9 mouse cellular contexts compared by ENCODE assay signal in genomic region chr5:111179651-111180050, GRCm38 (mm10).
DNase-seq lines count a peak whose midpoint lies in the region; ATAC-seq and TF ChIP-seq lines count a peak whose summit lies in the region.
"Had no signal": no experiment of that assay in that cellular context is flagged by ENCODE, and none has a peak within 500 bp of the region (broad histone marks: within the 10 kb centered on the region; RNA-seq: fewer than 3 reads in every experiment).

No protein-coding gene starts in this region.

- H3K9ac ChIP-seq in heart, postnatal 0 days (replicated peaks; ENCODE audit: low read depth, low read length), result no peak overlapping the region
- no peak overlapping the region for H3K9ac ChIP-seq in hindbrain, embryonic 12.5 days
- H3K9ac ChIP-seq in midbrain, embryonic 13.5 days (replicated peaks), result peak overlapping the region; percentile 50

- TF ChIP-seq EP300 in heart, postnatal 0 days (IDR thresholded peaks at IDR 0.05; ENCODE audit: low read depth), result no peak

- TF ChIP-seq CTCF in heart, postnatal 0 days (IDR thresholded peaks at IDR 0.05; ENCODE audit: low read depth), result no peak

- no peak overlapping the region for H3K4me3 ChIP-seq in heart, postnatal 0 days (ENCODE audit: low read depth, low read length)
- H3K4me3 ChIP-seq in hindbrain, embryonic 12.5 days, result no peak overlapping the region
- H3K4me3 ChIP-seq in midbrain, embryonic 13.5 days (replicated peaks), result no peak overlapping the region

- H3K4me2 ChIP-seq in heart, postnatal 0 days (ENCODE audit: low read depth, low read length), result no peak overlapping the region
- no peak overlapping the region for H3K4me2 ChIP-seq in hindbrain, embryonic 12.5 days (replicated peaks)
- H3K4me2 ChIP-seq in midbrain, embryonic 13.5 days (replicated peaks), result no peak overlapping the region

- H3K4me1 ChIP-seq in heart, postnatal 0 days (ENCODE audit: control insufficient read depth, insufficient read depth), result 0 out of 2 replicates have a peak, but pooled peaks cover 3% of the 10 kb centered on the region
- H3K4me1 ChIP-seq in hindbrain, embryonic 12.5 days, result peaks cover 81% of the 10 kb centered on the region
- H3K4me1 ChIP-seq in midbrain, embryonic 13.5 days (replicated peaks), result peaks cover 82% of the 10 kb centered on the region

- H3K27ac ChIP-seq in heart, postnatal 0 days (ENCODE audit: low read depth), result peak overlapping the region; percentile 1; the same call in 1 of the 2 replicates
- H3K27ac ChIP-seq in hindbrain, embryonic 12.5 days, result peak overlapping the region; percentile 83
- peak overlapping the region; percentile 88 for H3K27ac ChIP-seq in midbrain, embryonic 13.5 days

- no peak for ATAC-seq in heart, postnatal 0 days (ENCODE audit: insufficient read depth, low read depth)
- ATAC-seq in hindbrain, embryonic 12.5 days (ENCODE audit: low FRiP score), result no peak
- ATAC-seq in midbrain, embryonic 13.5 days, result no peak

- H3K27me3 ChIP-seq in heart, postnatal 0 days (ENCODE audit: control insufficient read depth, insufficient read depth, low read length), result no peaks in the 10 kb centered on the region
- no peaks in the 10 kb centered on the region for H3K27me3 ChIP-seq in hindbrain, embryonic 12.5 days
- H3K27me3 ChIP-seq in midbrain, embryonic 13.5 days, result no peaks in the 10 kb centered on the region

- H3K9me3 ChIP-seq in heart, postnatal 0 days (replicated peaks; ENCODE audit: control insufficient read depth, low read length), result no peaks in the 10 kb centered on the region
- H3K9me3 ChIP-seq in hindbrain, embryonic 12.5 days (replicated peaks), result no peaks in the 10 kb centered on the region
- no peaks in the 10 kb centered on the region for H3K9me3 ChIP-seq in midbrain, embryonic 13.5 days

- 64% methylated on average over 7 of the region's 7 CpGs for WGBS in heart, postnatal 0 days
- 50% methylated on average over 7 of the region's 7 CpGs for whole genome bisulfite sequencing in hindbrain, embryonic 12.5 days
- 57% methylated on average over 7 of the region's 7 CpGs for WGBS in midbrain, embryonic 13.5 days

- DNase-seq in heart, postnatal 0 days (ENCODE audit: low spot score), result no peak
- DNase-seq in heart, adult 9 months (ENCODE audit: low spot score in 2 of 2), result no peak
- peak; percentile 79 for DNase-seq in brain, adult 2 months (ENCODE audit: low read depth, low spot score)
- DNase-seq in cerebellum, adult 11-12 months, result no peak
- no peak for DNase-seq in thymus, postnatal 36 days
- DNase-seq in testis, postnatal 10 days (ENCODE audit: low spot score), result no peak
- DNase-seq: heart, postnatal 10 days had no signal

- 0 out of 2 replicates have a peak, but pooled peaks cover 2% of the 10 kb centered on the region for H3K36me3 ChIP-seq in heart, postnatal 0 days (replicated peaks; ENCODE audit: control insufficient read depth, insufficient read depth, low read length)
- peaks cover 9% of the 10 kb centered on the region; the same call in 1 of the 2 replicates for H3K36me3 ChIP-seq in hindbrain, embryonic 12.5 days
- peaks cover 16% of the 10 kb centered on the region for H3K36me3 ChIP-seq in midbrain, embryonic 13.5 days

Comparison
In these comparisons a context has a peak if more than half of its experiments do, and no peak if none do; other contexts are left out.
1. H3K27ac ChIP-seq: peak in every context shown above with its lines; median percentile 88 in midbrain, embryonic 13.5 days; 83 in hindbrain, embryonic 12.5 days; 1 in heart, postnatal 0 days.